Mouse (Mus musculus) thymus, postnatal 36 days (tissue): ENCODE data around the gene Rbm11.

Source experiments
- DNase-seq, 2 experiments: peaks; one replicate each; pipeline ENCODE4 v3.0.0; 2022; ENCODE audit warnings: mixed read lengths in 2 of 2

Gene Rbm11

GRCm38 (mm10) chr16:75592671-75593500, at the start of gene Rbm11:
TSS of gene Rbm11 (plus strand) at chr16:75592844.
- peak; percentile 79 to 80 for DNase-seq

DNA sequence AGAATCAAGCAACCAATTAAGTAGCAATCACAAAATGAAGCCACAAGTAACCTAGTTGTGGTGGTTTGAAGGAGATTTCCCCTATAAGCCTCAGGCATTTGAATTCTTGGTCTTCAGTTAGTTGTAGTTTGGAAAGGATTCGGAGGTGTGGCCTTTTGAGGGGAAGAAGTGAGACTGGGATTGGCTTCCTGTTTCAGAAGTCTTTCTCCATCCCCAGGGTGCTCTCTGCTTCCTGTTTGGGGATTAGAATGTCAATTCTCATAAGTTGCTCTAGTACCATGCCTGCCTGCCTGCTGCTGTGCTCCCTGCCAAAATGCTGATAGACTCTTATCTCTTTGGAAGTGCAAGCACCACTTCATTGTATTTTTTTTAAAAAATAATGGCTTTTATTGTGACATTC, 47.3 kb upstream of the Rbm11 start:
- no peak for DNase-seq

GRCm38 (mm10) chr16:75562910-75563309, 29.7 kb upstream of the Rbm11 start:
- no peak for DNase-seq

DNA sequence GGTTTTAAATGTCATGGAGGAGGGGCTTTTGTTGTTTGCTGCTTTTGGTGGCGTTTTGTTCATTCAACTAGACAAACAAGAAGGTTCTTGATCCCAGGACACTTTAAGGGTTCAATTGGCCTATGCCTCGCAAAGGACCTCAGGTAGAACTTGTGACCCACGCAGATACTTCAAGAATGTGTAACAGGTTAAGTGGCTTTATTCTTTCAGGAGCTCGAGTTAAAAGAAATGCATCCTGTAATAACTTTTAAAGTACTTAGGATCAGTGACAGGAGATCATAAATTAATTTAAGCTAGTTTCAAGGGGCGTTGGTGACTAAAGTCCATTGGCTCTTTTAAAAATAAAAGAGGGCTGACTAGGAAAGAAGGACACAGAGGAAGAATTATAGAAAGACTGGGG, 10.4 kb upstream of the Rbm11 start:
- DNase-seq, result no peak

DNA sequence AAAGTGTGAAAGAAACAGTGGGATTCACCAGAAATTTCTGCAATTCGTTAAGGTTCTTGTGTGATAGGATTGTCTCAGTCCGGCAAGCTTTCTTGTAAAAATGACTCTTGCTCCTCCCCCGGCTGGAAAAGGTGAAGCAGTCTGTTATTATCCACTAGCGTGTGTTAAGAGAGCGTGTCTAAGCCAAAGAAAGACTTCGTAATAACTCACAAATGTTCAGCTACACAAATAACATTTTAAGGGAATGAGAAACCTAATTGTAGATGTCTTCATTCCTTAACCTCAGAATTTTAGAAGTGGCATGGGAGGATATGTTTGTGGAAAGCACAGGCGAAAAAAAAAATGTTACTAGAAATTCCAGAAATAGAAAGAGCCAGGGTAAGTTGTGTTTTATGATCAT, 6.7 kb upstream of the Rbm11 start, which contains the start of gene Lipi:
TSS of gene Lipi (minus strand) at position 101 of the 400 bp plus-strand sequence.
- no peak for DNase-seq

- DNase-seq, result no peak
Observed at GRCm38 (mm10) chr16:75586466-75586865, 6.2 kb upstream of the Rbm11 start.

- no peak for DNase-seq
Observed at GRCm38 (mm10) chr16:75593501-75594183, 998 bp downstream of the Rbm11 start.

- no peak for DNase-seq
Observed at GRCm38 (mm10) chr16:75606415-75606814, 13.8 kb downstream of the Rbm11 start.

- DNase-seq, result no peak
Observed at GRCm38 (mm10) chr16:75612561-75612960, 19.9 kb downstream of the Rbm11 start.

- no peak for DNase-seq
Observed at GRCm38 (mm10) chr16:75617651-75618349, 25.2 kb downstream of the Rbm11 start.

DNA sequence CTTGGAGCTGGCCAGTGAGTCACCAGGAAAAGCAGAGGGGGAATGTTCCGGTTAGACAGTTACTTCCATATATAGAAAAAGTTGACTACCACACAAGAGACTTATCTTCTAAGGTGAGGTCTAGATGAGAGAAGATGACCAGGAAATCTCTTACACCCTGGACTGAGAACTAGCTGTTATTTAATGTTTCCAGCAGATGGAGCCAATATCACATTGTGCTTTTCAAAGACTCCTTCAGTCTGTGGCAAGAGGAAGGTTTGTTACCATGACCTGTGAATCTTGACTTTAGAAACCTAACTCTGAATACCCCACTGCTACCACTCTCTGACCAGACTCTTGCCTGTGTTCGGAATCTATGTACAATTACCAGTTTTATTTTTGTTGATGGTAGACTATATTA, 35.2 kb downstream of the Rbm11 start:
- DNase-seq, result no peak
